Mouse (Mus musculus) liver, postnatal 0 days (tissue): ENCODE results near the gene Gys1.

Experiments
- CTCF ChIP-seq: sonication (generic); IDR thresholded peaks from 2 replicates; pipeline ENCODE4 v1.5.1; 2016; ENCODE audit warnings: antibody characterized with exemption, low read depth
- EP300 ChIP-seq: IDR thresholded peaks from 2 replicates; pipeline ENCODE4 v1.6.1; 2016; ENCODE audit warnings: antibody characterized with exemption, low read depth, mild to moderate bottlenecking

DNA sequence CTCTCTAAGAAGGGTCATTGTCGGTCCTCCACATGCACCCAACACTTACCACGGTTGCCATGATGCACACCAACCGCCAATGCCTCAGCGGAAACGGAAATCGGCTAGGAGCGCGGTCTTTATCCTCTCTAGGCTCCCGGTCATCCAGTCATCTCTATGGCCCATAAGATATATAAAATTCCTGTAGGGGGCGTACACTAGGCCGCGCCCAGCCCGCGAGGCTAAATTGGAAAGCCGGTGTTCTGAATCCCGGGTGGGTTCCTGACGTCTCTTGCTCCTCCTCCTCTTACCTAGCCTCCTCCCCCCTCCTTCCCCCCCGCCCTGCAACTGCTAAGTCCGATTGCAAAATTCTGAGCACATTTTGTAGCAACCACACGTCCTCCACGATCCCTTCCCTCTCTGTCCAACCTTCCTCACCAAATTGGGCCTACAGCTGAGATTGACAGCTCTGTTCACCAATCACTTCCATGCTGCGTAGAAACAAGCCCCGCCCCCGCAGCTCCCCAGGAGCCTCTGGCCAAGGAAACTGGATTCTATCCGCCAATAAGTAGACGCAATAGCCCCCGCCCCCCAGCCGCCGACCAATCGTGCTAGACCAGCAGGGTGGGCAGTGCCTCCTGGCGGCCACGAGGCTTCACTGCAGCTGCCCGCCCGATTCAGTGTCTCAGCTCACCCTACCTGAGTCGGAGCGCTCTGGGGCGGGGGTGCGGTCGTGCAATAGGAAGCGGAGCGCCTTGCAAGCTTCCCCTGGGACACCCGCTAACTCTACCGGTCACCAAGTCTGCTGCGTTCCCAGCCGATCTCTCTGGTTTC lies at the start of gene Gys1:
- peak; percentile 99 for TF ChIP-seq CTCF
- peak; percentile 76 for TF ChIP-seq EP300
